Mouse (Mus musculus): ENCODE data around the gene Cldn34c2.
"Not testable (repeated sequence)": the region's sequence is repeated elsewhere in the genome, so short reads cannot be mapped to it uniquely, and the experiment has no call there.

The Cldn34c2 gene

DNA sequence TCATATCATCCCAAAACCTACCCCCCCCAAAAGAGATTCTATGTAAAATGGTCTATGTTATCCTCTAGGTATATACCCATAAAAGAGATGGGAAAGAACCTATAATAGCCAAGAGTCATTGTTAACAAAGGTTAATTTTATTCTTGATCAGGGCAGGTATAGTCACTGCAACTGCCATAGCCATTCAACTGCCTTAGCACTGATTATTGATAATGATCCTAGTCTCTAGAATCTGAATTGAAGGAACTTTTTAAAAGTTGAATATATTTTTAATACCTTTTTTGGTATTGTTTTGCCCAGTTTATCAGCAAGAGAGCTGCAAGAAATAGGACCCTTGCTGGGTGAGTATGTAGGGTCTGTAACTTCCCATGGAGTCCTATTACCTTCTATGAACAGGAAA, at the start of gene Cldn34c2:
Gene Cldn34c2, plus strand, starts transcription at position 301 of the 400 bp plus-strand sequence.
- DNase-seq, result not testable (repeated sequence)

DNA sequence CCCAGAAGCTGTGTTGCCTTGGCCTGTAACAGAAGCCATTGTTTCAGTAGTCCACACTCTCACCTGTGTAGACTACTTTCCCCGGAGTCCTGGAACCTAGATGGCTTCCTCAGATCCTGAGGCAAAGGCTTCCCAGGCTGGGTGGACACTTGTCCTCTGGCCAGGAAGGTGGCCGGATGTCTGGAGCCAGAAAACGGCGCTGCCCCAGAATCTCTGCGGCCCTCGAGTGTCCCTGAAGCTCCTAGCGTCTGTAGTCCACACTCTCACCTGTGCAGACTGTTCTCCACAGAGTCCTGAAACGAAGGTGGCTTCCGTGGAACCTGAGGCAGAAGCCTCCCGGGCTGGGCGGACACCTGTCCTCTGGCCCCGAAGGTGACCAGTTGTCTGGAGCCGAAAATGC, 30.1 kb upstream of the Cldn34c2 start:
- DNase-seq, result not testable (repeated sequence)

DNA sequence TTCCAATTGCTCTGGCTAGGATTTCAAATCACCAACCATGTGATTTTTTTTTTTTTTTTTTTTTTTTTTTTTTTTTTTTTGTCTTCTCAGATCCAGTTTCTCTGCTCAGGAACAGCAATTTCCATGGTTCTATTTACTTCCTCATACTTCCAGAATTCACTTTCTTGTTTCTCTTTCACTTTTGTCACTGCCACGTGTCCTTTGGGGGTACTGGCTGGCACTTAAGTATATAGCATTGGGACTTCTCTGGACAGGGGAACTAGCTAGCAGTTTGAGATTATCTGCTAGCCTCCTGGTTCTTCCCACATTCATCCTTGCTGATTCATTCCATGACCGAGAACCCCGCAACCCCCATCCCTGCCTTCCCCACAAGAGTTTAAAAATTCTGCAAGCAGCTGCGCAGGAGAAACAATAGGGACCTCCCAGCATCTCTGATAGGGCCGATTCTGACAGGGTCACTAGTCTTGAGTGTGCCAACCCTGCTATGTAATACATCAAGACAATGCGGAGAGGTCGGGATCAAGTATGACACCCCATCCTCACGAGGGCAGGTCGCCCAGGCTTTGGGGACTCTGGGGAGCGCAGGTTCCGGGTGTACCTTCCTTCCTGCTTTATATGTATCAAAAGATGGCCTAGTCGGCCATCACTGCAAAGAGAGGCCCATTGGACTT, 30.8 kb downstream of the Cldn34c2 start:
- DNase-seq, result peak in 1 of 2 experiments; percentile 1
